Mouse (Mus musculus): Measurements from ENCODE around the gene Plau.

Plau gene

GRCm38 (mm10) chr14:20844126-20844525 lies 7.7 kb downstream of the Plau start:
- in situ Hi-C loops (cut with MboI, MseI): no loop called here

GRCm38 (mm10) chr14:20844671-20845576 lies 8.5 kb downstream of the Plau start:
- in situ Hi-C loops (cut with MboI, MseI): no loop called here

GRCm38 (mm10) chr14:20845577-20846088 lies 9.2 kb downstream of the Plau start:
- in situ Hi-C loops (cut with MboI, MseI): no loop called here

- in situ Hi-C loops (cut with MboI, MseI): no loop called here
Observed at GRCm38 (mm10) chr14:20846214-20846613, 9.8 kb downstream of the Plau start.

GRCm38 (mm10) chr14:20847637-20848129 lies 11.2 kb downstream of the Plau start:
- in situ Hi-C loops (cut with MboI, MseI): no loop called here

- in situ Hi-C loops (cut with MboI, MseI): no loop called here
Observed at GRCm38 (mm10) chr14:20849753-20850152, 13.3 kb downstream of the Plau start.

GRCm38 (mm10) chr14:20850498-20850897 lies 14.0 kb downstream of the Plau start:
- in situ Hi-C loops (cut with MboI, MseI): no loop called here

GRCm38 (mm10) chr14:20851776-20852175 lies 15.3 kb downstream of the Plau start:
- in situ Hi-C loops (cut with MboI, MseI): no loop called here

GRCm38 (mm10) chr14:20861152-20861551 lies 24.7 kb downstream of the Plau start:
- in situ Hi-C loops (cut with MboI, MseI): no loop called here

- in situ Hi-C loops (cut with MboI, MseI): no loop called here
Observed at GRCm38 (mm10) chr14:20861559-20861958, 25.1 kb downstream of the Plau start.

- in situ Hi-C loops (cut with MboI, MseI): no loop called here
Observed at GRCm38 (mm10) chr14:20863306-20864065, 27.0 kb downstream of the Plau start.

- in situ Hi-C loops (cut with MboI, MseI): no loop called here
Observed at GRCm38 (mm10) chr14:20864192-20864591, 27.7 kb downstream of the Plau start.

- in situ Hi-C loops (cut with MboI, MseI): loop anchor here (5.0 kb wide), 1 partner anchor 63 kb away; no protein-coding TSS in a partner anchor
Observed at GRCm38 (mm10) chr14:20865604-20866003, 29.1 kb downstream of the Plau start.

GRCm38 (mm10) chr14:20866365-20866764 lies 29.9 kb downstream of the Plau start:
- in situ Hi-C loops (cut with MboI, MseI): loop anchor here (5.0 kb wide), 1 partner anchor 64 kb away; no protein-coding TSS in a partner anchor

GRCm38 (mm10) chr14:20870110-20870509 lies 33.6 kb downstream of the Plau start:
- in situ Hi-C loops (cut with MboI, MseI): loop anchor here (10.0 kb wide), 1 partner anchor 125 kb away; no protein-coding TSS in a partner anchor

- in situ Hi-C loops (cut with MboI, MseI): loop anchor here (10.0 kb wide), 1 partner anchor 123 kb away; no protein-coding TSS in a partner anchor
Observed at GRCm38 (mm10) chr14:20871495-20871894, 35.0 kb downstream of the Plau start.

GRCm38 (mm10) chr14:20873307-20873706 lies 36.8 kb downstream of the Plau start:
- in situ Hi-C loops (cut with MboI, MseI): loop anchor here (10.0 kb wide), 1 partner anchor 121 kb away; no protein-coding TSS in a partner anchor

- in situ Hi-C loops (cut with MboI, MseI): loop anchor here (10.0 kb wide), 1 partner anchor 121 kb away; no protein-coding TSS in a partner anchor
Observed at GRCm38 (mm10) chr14:20873931-20874330, 37.5 kb downstream of the Plau start.

- in situ Hi-C loops (cut with MboI, MseI): loop anchor here (5.0 kb wide), 2 partner anchors 43 to 88 kb away; partner anchors contain the start of gene Vcl
Observed at GRCm38 (mm10) chr14:20884691-20885090, 48.2 kb downstream of the Plau start.

GRCm38 (mm10) chr14:20885091-20885888 lies 48.8 kb downstream of the Plau start:
- in situ Hi-C loops (cut with MboI, MseI): loop anchor here (5.0 kb wide), 2 partner anchors 42 to 87 kb away; partner anchors contain the start of gene Vcl

GRCm38 (mm10) chr14:20886266-20886665 lies 49.8 kb downstream of the Plau start:
- in situ Hi-C loops (cut with MboI, MseI): loop anchor here (5.0 kb wide), 2 partner anchors 41 to 86 kb away; partner anchors contain the start of gene Vcl

Data from regulatory T cell (primary cell).